Mouse (Mus musculus) kidney, embryonic 15.5 days (tissue): ENCODE measurements at regions not wholly inside any gene's neighbourhood (a gene's known extent, or its start where the extent isn't known, plus 50 kb on each side); places are given as distances from the start of the nearest gene placed in this dataset.

Experiments
- ATAC-seq: fragments of 200-750 bp; cut with Nextera tagmentation; replicated peaks from 2 replicates; pipeline ENCODE4 v1.8.0; 2017; ENCODE audit warnings: moderate TSS enrichment; ENCODE audit not compliant: low FRiP score
- H3K27ac ChIP-seq: fragments of 300-500 bp; sonication (generic); 2 replicates; pipeline ENCODE4 v1.5.1; 2015; ENCODE audit warnings: mild to moderate bottlenecking, inconsistent platforms
- H3K27me3 ChIP-seq: fragments of 300-500 bp; sonication (generic); 2 replicates; pipeline ENCODE4 v1.6.1; 2015; ENCODE audit warnings: inconsistent platforms
- H3K36me3 ChIP-seq: fragments of 300-500 bp; sonication (generic); 2 replicates; pipeline ENCODE4 v1.6.1; 2015; ENCODE audit warnings: inconsistent platforms
- H3K4me1 ChIP-seq: fragments of 300-500 bp; sonication (generic); 2 replicates; pipeline ENCODE4 v1.6.1; 2015; ENCODE audit warnings: inconsistent platforms
- H3K4me2 ChIP-seq: fragments of 300-500 bp; sonication (generic); 2 replicates; pipeline ENCODE4 v1.6.1; 2015; ENCODE audit warnings: moderate library complexity, mild to moderate bottlenecking, inconsistent platforms
- H3K4me3 ChIP-seq: fragments of 300-500 bp; sonication (generic); replicated peaks from 2 replicates; pipeline ENCODE4 v1.5.1; 2015; ENCODE audit warnings: mild to moderate bottlenecking, inconsistent platforms
- H3K9ac ChIP-seq: fragments of 300-500 bp; sonication (generic); 2 replicates; pipeline ENCODE4 v1.6.1; 2015; ENCODE audit warnings: mild to moderate bottlenecking, inconsistent platforms
- H3K9me3 ChIP-seq: fragments of 300-500 bp; sonication (generic); replicated peaks from 2 replicates; pipeline ENCODE4 v1.6.1; 2016; ENCODE audit warnings: inconsistent platforms
- WGBS: fragments of 180-500 bp; shearing (Covaris S2); methylation state at CpG from one replicate; pipeline ENCODE4 v1.1.7; 2015; ENCODE audit warnings: mixed read lengths; 5-methylcytosine and 5-hydroxymethylcytosine counted together

DNA sequence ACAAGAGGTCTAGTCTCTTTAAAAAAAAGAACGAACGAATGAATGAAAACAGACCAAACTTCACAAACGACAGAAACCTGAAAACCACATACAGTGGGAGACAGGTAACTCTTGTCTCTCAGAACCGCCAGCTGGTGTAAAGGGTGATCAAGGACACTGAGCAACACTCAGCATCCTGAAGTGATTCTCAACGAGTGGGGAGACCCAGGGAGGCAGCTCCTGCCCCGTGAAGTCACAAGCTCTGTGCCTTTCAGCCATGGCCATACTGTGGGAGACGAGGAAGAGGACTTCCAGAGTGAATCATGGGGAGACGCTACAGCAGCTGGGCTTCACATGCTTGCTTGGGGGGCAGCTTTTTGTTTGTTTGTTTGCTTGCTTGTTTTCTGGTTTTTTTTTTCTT lies 70.5 kb upstream of the Foxn2 start:
- no peak for ATAC-seq
- no peak overlapping the region for H3K4me3 ChIP-seq
- no peak overlapping the region for H3K27ac ChIP-seq
- no peak overlapping the region for H3K9ac ChIP-seq
- no peaks in the 10 kb centered on the region for H3K9me3 ChIP-seq
- H3K4me1 ChIP-seq = no peaks in the 10 kb centered on the region
- H3K4me2 ChIP-seq = no peak overlapping the region
- H3K27me3 ChIP-seq = no peaks in the 10 kb centered on the region
- WGBS = 86% methylated on average over 8 of the region's 8 CpGs
- H3K36me3 ChIP-seq = no peaks in the 10 kb centered on the region

DNA sequence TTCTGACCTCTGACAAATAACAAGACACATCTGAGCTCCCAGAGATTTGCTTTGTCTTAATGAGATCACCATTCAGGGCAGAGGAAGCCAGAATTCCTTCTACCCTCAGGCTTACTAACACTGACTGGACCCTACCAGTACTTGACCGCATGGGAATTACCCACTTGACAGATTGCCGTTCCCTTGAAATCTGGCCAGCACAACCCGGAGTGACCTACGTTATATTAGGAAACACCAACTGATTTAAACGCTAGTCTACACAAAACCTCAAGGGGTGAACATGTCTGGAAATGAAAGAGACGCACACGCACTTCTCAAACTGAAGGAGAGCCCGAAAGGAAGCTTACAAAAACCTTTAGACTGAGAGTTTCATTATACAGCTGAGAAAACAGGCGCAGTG lies 69.8 kb upstream of the Foxn2 start:
- 70% methylated on average over 9 of the region's 9 CpGs for WGBS

DNA sequence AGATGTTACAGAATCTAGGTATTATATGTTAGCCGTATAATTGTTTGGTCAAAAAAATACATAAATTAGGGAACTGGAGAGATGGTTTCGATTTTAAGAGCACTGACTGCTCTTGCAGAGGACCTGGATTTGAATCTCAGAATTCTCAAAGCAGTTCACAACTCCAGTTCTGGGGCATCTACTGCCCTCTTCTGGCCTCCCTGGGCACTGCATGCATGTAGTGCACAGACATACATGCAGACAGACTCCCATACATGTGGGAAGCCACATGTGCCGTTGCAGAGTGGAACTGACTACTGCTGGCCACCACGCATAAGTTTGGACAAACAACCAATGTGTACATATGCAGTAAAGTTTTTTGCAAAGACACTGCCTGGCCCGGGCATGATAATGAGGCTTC lies 62.0 kb upstream of the Foxn2 start:
- Histone ChIP-seq H3K4me1 (no peaks in the 10 kb centered on the region), H3K36me3 (no peaks in the 10 kb centered on the region), H3K9me3 (no peaks in the 10 kb centered on the region), H3K27me3 (no peaks in the 10 kb centered on the region), H3K27ac (no peak overlapping the region), H3K4me3 (no peak overlapping the region), H3K4me2 (no peak overlapping the region), H3K9ac (no peak overlapping the region)
- 96% methylated on average over 5 of the region's 5 CpGs for WGBS
- ATAC-seq = no peak

More for the DNA sequence above, 69.8 kb upstream of the Foxn2 start:
- H3K27me3 ChIP-seq = no peaks in the 10 kb centered on the region
- no peak for ATAC-seq
- H3K9ac ChIP-seq = no peak overlapping the region
- no peak overlapping the region for H3K4me3 ChIP-seq
- H3K9me3 ChIP-seq = no peaks in the 10 kb centered on the region
- no peak overlapping the region for H3K4me2 ChIP-seq
- no peaks in the 10 kb centered on the region for H3K36me3 ChIP-seq
- no peak overlapping the region for H3K27ac ChIP-seq
- H3K4me1 ChIP-seq = no peaks in the 10 kb centered on the region

DNA sequence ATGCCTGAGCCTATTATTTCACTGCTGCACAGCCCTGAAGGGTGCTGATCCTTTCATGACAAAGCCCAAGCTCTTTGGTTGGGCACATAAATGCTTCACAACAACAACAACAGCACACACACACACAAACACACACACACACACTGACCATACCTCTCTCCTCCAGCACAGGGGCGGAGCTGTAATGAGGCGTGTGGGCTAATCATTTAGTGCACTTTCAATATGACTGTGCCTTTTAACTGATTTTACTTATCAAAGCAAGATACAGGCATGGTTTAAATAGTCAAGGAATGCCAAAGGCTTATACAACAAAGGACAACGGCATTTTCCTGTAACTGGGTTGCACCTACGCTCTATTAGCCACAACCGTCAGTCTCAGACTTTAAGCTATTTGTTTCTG lies 61.1 kb upstream of the Foxn2 start:
- no peaks in the 10 kb centered on the region for H3K9me3 ChIP-seq
- no peaks in the 10 kb centered on the region for H3K36me3 ChIP-seq
- H3K27ac ChIP-seq = no peak overlapping the region
- H3K4me3 ChIP-seq = no peak overlapping the region
- H3K9ac ChIP-seq = no peak overlapping the region
- H3K4me1 ChIP-seq = no peaks in the 10 kb centered on the region
- ATAC-seq = no peak
- H3K4me2 ChIP-seq = no peak overlapping the region
- no peaks in the 10 kb centered on the region for H3K27me3 ChIP-seq
- WGBS = 90% methylated on average over 5 of the region's 5 CpGs

DNA sequence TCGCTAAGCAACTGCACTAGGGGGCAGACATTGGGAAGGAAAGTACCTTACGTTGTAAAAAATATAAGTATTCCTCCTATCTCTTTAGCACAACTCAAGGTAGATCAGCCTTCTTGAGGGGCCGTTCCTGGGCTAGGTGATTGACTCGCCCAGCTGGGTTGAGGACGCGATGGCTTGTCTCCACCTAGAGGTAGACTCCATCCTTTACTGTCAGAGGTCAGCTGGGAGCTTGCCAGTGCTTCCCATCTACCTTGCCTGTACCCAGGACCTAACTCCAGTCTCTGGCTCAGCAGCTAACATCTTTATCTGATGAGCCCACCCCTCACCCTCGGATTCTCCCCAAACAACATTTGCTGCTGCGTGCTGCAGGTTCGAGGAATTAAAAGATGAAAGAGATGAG lies 59.4 kb upstream of the Foxn2 start:
- no peak overlapping the region for H3K27ac ChIP-seq
- WGBS = 69% methylated on average over 9 of the region's 9 CpGs
- H3K9me3 ChIP-seq = no peaks in the 10 kb centered on the region
- H3K4me2 ChIP-seq = no peak overlapping the region
- H3K4me3 ChIP-seq = no peak overlapping the region
- no peaks in the 10 kb centered on the region for H3K27me3 ChIP-seq
- H3K36me3 ChIP-seq = no peaks in the 10 kb centered on the region
- no peak overlapping the region for H3K9ac ChIP-seq
- no peak for ATAC-seq
- H3K4me1 ChIP-seq = no peaks in the 10 kb centered on the region

DNA sequence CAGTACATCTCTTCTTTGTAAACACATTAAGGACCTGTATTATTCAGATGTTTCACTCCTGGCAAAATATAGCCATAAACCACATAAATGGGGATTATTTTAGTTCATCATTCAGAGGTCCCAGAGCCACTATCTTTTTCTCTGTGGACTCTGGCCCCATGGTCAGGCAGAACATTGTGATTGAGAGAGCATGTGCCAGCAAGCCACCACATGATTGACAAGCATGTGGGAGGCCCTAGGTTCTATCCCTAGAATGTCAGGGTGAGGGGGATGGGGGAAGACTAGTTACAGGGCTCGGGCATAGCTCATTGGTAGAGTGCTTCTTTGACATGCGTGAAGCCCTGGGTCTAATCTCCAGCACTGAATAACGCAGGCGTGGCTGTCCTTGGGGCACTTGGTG lies 57.1 kb upstream of the Foxn2 start:
- 79% methylated on average over 4 of the region's 4 CpGs for WGBS
- Histone ChIP-seq H3K4me2 (no peak overlapping the region), H3K27ac (no peak overlapping the region), H3K36me3 (no peaks in the 10 kb centered on the region), H3K9ac (no peak overlapping the region), H3K9me3 (no peaks in the 10 kb centered on the region), H3K4me3 (no peak overlapping the region), H3K4me1 (no peaks in the 10 kb centered on the region), H3K27me3 (no peaks in the 10 kb centered on the region)
- no peak for ATAC-seq

DNA sequence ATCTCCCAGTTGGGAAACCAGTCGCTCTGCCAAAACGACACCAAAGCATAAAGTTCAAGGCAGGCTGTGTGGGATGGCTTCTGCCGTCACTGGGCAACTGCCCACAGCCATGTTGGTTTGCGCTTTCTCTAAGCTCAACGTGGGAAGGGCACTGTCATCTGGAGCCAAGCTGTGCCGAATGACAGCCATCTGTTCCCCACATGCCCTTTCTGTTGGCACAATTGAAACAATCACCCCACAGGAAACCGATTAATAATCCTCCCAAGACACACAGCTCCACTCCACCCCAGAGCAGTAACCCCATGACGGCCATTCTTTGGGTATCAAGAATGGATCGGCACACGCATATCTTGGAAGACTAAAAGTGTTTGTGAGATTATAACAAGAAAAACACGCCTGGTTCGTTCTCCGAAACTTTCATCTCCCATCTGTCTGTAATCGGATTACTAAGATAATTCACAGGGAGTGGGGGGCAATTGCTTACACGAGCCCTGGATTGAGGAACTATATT lies 52.0 kb upstream of the Foxn2 start:
- Histone ChIP-seq H3K9me3 (no peaks in the 10 kb centered on the region), H3K4me1 (no peaks in the 10 kb centered on the region), H3K4me3 (no peak overlapping the region), H3K27me3 (no peaks in the 10 kb centered on the region), H3K36me3 (no peaks in the 10 kb centered on the region), H3K9ac (no peak overlapping the region), H3K4me2 (no peak overlapping the region), H3K27ac (no peak overlapping the region)
- WGBS = 86% methylated on average over 15 of the region's 15 CpGs
- no peak for ATAC-seq

DNA sequence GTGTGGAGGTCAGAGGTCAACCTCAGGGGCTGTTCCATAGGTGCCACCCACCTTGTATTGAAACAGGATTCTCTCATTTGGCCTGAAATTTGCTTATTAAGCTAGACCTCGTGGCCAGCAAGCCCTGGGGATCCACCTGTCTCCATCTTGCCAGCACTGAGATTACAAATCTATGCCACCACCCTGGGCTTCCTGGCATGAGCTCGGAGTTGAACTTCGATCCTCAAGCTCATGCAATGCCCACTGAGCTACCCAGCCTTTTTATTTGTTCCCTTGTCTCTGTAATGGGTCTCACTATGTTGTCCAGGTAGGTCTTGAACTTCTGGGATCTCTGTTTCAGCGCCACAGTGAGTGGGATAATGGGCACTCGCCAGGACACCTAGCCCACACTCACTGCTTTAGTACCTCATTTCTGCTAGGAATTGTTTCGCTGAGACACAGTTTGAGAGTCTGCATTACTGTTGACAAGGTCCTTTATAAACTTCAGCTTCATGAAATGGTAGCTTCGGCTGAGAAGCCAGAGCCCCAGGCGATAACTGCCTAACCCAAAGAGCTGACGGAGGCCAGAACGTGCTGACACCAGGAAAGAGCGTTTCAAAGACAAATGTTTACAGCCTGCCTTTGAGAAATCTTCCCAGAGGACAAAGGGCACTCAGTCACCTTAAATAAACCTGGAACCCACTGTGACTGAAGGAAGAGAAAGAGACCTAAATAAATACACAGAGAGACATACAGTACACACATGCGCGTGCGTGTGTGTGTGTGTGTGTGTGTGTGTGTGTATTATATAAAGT lies 50.6 kb upstream of the Foxn2 start:
- H3K27me3 ChIP-seq = no peaks in the 10 kb centered on the region
- H3K9ac ChIP-seq = no peak overlapping the region
- H3K36me3 ChIP-seq = no peaks in the 10 kb centered on the region
- no peaks in the 10 kb centered on the region for H3K4me1 ChIP-seq
- H3K9me3 ChIP-seq = no peaks in the 10 kb centered on the region
- no peak overlapping the region for H3K4me2 ChIP-seq
- ATAC-seq = no peak
- H3K4me3 ChIP-seq = no peak overlapping the region
- no peak overlapping the region for H3K27ac ChIP-seq
- WGBS = 65% methylated on average over 14 of the region's 14 CpGs
